Mouse (Mus musculus): ENCODE measurements around the gene Ccp110.

DNA sequence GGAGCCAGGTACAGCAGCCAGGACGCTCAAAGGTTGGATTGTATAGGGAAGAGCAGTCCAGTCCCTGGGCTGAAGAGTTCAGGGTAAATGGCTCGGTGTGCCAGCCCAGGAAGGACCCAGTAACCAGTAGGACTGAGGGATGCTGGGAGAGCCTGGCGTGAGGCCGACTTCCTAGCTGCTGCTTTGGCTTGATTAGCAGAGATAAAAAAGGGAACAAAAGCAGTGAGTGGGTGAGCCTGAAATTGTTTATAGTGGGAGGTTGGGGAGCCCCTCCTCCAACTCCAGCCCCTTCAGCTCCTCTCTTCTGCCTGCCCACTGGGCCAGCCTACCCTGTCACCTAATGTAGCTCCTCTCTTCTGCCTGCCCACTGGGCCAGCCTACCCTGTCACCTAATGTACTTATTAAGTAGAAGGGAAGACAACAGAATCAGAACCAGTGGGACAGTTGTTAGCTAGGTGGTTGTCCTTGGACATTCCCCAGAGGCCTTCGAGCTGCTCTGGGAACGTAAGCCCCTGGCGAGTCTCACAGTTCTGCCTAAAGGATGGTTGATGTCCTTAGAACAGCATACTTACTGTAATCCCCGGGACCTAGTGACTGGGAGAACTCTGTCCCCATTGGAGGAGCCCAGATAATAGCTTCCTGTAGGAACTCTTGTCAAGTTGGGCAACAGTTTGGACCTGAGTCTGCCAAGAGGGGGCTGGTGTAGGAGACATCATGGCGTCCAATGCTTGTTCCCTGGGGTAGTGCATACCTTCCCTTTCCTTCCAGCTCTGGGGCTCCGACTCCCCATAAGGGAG lies 65.4 kb downstream of the Ccp110 start:
- TF ChIP-seq CTCF (IDR thresholded peaks at IDR 0.05; ENCODE audit: low read depth, low read length) (no peak), POLR2A (IDR thresholded peaks at IDR 0.05; ENCODE audit: insufficient read depth, low read length) (no peak), EP300 (IDR thresholded peaks at IDR 0.05; ENCODE audit: insufficient read depth, low read depth, low read length) (no peak)
